Mouse (Mus musculus) frontal cortex, postnatal 14 days (tissue): ENCODE measurements around the gene Cacng2.
A peak's percentile ranks its signal among the peaks of the same experiment; 100 is the strongest.

Experiments used
- DNase-seq, 2 experiments: peaks; one replicate each; pipeline ENCODE4 v3.0.0; 2022; ENCODE audit warnings: low spot score in 2 of 2

Gene Cacng2

DNA sequence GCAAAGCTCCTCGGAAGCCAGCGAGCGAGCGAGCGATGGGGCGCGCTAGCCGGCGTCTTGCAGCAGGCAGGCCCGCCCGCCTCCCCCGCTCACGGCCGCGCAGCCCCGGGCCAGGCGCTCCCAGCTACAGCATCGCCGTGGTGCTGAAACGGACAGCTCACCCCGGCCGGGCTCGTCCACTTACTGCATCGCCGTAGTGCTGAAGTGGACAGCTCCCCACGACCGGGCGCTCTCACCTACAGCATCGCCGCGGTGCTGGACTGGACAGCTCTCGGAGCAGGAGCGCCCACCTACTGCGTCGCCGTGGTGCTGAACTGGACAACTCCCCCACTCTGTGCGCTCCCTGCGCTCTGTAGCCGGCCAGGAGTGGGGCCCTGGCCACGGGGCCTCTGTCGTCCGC lies at the start of gene Cacng2:
TSS of gene Cacng2 (minus strand) at position 325 of the 400 bp plus-strand sequence.
- peak; percentile 79 to 82 for DNase-seq

DNA sequence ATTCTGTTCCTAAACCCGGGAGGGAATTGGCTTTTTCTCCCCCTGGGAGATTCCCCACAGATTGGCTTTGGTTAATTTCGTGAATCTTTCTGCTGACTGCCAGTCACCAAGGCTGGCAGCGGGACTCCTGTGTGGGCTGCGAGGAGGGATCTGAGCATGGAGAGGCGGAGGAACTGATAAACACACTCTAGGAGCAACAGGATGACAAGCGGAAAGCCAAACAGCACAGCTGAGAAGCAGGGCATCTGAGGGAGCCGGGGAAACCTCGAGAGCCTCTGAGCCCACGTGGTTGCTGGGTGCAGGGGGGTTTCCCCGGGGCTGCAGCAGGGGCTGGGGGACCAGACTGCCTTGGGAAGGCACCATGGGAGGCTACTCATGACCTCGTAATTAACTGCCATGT lies 49.7 kb upstream of the Cacng2 start:
- no peak for DNase-seq

DNA sequence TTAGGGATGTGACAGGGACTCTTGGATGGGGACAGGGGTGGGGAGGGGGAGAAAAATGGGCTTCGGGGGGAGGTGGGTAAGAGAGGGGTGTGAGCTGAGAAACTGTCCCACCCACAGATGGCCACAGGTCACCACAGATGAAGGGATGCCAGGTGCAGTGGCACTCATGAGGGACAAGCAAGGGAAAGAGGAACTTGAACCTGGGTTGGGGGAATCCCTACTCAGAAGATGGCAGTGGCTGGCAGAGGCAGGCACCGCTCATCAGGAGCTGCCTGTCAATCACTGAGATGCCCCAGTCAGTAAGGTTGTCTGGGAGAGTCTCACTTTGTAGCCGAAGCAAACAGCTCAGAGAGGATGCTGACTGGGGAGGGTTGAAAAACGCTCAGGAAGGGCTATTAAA lies 45.5 kb upstream of the Cacng2 start:
- no peak for DNase-seq

DNA sequence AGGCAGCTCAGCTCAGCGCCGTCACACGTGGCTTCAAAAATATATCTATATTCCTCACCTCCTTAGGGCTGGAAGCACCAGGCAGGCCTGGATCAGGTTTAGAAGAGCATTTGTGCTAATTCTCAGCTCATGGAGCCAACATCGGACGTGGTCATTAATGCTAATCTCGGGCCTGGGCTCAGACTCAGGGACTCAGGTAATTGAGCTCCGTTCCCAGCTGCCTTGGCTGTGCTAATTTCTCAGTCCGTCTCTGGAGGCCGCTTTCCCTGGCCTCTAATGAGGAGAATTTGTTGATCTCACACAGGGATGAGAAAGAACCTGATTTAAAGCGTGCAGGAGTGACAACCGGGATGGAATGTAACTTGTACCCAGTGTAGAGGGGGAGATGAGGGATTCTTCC lies 44.6 kb upstream of the Cacng2 start:
- DNase-seq, result no peak

DNA sequence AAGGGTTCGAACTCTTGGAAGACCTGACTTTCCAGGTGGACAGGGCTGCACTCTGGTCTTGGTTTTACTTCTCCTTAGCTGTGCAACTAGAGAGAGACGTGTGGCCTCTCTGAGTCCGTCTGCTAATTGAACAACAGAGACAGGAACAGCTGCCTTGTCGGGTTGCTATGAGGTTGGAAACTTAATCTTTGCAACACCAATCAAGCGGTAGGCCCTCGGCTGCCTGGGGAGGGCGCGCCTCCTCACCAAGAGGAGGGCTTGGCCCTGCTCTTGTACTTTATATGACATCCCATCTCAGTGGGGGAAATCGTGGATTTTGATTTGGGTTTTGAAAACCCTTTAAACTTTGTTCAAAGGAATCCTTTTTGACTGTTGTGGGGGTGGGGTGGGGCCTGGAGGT lies 42.1 kb upstream of the Cacng2 start:
- DNase-seq, result no peak

DNA sequence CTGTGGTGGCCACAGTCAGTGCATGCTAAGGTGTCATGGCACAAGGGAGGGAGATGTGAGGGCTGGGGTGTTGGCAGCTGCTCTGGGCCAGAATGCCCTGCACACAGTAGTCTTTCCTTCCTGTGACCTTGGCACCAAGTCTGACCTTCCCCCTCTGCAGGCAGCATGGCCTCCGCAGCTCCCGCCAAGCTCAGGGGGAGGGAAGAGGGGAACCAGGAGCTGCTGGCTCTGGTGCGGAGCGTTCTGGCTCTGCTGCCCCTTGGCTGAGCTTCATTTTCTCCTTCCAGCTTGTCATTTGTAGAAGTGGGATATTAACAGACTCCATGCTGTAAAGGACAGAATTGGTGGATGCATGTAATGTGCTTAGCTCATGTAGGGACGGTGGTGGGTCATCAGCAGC lies 38.5 kb upstream of the Cacng2 start:
- no peak for DNase-seq

DNA sequence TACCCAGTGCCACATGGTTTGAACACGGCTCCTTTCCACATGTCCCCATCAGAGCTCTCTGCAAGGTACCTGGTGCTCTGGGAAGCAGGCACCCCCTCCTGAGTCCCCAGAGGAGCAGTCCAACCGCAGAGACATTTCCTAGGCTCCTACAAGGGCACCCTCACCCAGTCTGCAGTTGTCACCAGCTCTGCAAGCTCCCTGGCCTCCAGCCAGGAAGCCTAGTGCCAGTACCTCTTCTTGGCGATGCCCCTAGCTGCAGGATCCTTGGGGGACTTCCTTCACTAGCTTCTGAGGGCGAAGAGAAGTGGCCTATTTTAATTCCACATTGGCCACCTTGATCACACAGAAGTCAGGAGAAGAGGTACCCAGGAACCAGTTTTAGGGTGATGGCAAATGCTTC lies 38.0 kb upstream of the Cacng2 start:
- no peak for DNase-seq

DNA sequence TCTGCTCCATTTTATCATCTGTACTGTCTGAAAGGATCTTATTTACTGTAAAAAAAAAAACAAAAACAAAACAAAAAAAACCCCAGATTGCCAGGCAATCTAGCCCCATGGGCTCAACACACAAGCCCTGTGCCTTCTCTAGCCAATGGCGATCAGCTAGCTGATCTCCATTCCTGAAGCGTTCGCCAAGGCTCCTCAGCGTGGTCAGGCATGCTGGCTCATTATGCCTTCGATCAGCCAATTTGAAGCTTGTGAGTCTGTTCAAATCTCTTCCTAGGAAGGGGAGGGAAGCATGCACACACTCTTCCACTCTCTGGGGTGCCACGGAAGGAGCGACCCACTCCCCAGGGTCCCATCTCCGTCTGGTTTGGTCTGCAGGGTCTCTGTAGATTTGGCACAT lies 37.5 kb upstream of the Cacng2 start:
- no peak for DNase-seq

DNA sequence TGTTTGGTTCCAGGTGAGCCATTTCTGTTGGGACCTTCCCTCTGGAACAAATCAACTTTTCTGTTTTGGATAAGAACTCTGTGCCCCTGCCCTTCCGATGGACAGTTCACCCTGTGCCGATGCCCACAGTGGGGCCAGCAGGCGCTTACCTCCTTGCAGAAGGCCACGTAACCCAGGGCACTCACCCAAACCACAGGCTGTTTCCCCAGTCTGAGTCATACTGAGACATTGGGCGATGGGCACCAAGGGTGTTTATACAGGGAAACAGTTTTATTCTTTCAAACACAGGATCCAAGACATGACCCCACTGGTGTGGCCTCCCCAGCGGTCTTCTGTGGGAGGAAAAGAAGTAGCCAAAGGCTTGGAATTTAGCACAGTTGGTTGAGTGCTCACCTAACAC lies 35.6 kb upstream of the Cacng2 start:
- DNase-seq, result no peak

GRCm38 (mm10) chr15:78153045-78153775 lies 33.4 kb upstream of the Cacng2 start:
- no peak for DNase-seq

DNA sequence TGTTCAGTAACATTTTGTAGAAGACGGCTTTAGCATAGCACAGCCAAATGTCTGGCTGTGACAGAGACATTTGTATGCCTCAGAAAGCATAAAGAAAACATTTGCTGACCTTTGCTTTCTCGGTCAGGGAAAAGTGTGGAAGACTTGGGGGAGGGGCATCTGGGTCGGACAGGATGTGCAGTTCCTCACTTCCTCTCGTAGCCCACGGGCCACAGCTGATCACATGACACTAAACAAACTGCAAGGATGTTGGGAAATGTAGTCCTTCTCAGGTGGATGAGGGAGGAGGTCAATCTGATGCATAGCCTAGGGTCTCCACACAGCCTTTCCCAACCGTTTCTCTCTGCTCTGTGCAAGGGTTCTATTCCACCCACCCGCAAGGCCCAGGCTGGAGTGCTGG lies 28.7 kb upstream of the Cacng2 start:
- no peak for DNase-seq

DNA sequence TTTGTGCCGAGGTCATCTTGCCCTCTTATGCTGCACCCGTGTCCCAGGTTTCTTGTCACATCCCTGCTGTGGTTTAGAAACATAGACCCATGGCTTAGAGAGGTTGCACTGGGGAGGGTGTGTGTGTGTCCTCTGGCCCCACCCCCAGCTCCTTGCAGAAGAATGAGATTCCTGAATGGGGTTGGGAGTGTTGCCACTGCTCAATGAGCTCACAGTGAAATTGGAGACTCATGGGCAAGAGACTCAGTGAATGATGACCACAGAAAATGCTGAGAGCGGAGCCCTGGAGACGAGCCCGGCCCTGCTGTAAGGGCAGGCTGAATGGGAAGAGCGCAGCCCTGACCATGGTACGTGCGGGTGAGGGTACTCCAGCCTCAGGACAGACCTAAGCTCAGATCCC lies 20.4 kb upstream of the Cacng2 start:
- DNase-seq, result no peak

DNA sequence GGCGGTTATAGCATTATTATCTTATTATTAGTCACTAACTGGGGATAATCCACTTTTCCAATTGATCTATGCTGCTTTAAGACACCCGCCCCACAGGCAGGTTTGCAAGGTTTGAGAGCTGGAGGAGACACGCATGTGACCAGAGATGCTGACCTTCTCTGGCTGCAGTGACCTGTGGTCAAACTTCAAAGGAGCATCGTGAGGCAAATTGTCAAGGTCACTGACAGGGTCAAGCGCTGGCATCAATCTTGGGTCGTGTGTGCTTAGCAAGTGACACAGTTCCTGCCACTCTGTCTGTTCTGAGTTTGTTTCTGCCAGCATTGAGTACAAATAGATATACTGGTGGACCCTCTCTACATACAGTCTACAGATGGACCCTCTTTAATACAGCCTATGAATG lies 14.8 kb upstream of the Cacng2 start:
- DNase-seq, result no peak

DNA sequence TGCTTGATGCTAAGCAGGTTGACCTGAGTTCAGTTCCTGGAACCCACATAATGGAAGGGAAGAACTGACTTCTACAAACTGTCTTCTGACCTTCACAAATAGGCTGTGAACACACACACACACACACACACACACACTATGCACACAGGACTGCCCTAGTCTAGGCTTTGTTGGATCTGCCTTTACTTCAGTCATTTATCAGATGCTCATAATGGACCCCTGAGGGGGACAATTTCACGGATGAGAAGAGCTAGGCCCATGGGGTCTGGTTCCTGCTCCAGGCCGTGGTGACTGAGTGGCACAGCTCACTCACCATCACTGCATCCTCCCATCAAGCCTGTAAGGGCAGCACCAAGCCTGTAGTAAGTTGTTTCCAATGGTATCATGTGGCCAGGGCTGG lies 13.6 kb upstream of the Cacng2 start:
- DNase-seq, result no peak

DNA sequence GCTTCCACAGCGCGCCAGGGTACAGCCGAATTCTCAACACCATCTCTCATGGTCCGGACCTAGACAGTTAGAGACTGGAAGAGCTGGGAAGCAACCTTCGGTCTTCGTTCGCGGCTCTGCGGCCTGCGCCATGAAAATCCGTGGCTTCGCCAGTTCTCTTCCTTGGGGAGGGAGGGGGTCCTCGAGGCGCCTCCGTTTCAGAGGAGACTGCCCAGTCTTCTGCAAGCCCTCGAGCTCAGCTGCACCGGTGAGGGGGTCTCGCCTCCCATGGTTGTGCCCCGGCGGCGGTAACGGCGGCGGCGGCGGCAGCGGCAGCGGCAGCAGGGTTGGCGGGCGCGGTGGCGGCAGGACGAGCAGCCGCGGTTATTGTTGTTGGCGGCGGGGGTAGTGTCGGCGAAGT lies 580 bp downstream of the Cacng2 start:
- DNase-seq, result peak in 1 of 2 experiments; percentile 20

GRCm38 (mm10) chr15:78118275-78118995 lies 1.4 kb downstream of the Cacng2 start:
- DNase-seq, result no peak

GRCm38 (mm10) chr15:78117731-78118130 lies 2.1 kb downstream of the Cacng2 start:
- peak in 1 of 2 experiments; percentile 13 for DNase-seq

GRCm38 (mm10) chr15:78116936-78117335 lies 2.9 kb downstream of the Cacng2 start:
- no peak for DNase-seq

GRCm38 (mm10) chr15:78116244-78116643 lies 3.6 kb downstream of the Cacng2 start:
- no peak for DNase-seq

GRCm38 (mm10) chr15:78099516-78099915 lies 20.3 kb downstream of the Cacng2 start:
- DNase-seq, result no peak

DNA sequence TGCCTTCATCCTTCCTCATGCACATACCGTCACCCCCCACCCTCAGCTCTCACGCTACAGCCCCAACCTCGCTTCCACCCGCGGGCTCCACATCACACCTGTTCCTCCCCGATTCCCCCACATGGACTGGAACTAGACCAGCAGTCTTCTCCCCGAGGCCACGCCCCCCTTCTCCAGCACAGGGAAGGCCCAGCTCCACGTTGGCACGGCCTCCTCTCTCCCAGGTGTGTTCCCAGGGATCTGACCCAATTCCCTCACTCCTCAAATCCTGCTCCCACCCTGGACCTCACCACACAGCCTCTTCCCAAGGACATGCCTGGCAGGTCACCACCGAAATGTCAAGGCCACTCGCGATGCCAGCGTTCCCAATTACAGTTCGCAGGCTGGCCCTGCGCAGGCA lies 23.8 kb downstream of the Cacng2 start:
- no peak for DNase-seq

- DNase-seq, result no peak
These were observed 26.2 kb downstream of the Cacng2 start for GRCm38 (mm10) chr15:78093597-78093996.

DNA sequence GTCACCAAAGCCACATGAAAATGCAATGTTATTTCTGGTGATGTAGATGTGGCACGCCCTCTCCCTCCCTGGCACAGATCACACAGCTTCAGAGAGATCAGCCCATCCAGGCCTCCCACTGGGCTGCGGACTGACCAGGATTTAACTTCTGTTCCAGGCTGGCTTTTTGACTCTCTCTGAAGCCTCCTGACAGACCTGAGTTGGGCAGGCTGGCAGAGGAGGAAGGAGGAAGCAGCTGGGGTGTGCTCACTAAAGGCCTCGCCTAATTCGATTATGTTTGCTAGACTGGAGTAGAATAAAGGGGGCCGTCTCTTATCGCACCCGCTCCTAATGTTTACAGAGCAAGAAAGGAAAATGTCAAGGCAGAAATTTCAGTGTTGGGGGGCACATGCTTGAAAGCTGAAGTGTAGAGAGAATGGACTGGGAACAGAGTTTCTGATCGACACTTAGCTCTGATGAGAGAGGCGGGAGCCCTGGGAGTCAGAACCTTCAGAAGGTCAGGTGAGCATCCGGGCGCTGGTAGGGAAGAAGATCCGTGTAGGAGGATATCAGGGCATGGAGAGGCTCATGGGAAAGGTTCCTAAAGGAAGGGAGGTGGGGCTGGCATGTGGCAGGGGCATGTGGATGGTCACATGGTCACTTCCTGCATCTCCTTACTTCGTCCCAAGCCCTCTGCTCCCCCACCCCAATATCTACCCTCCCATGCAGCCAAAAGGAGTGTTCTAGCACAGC lies 36.8 kb downstream of the Cacng2 start:
- no peak for DNase-seq
